Mouse (Mus musculus): ENCODE measurements around the gene Sgms1. TPM values are rescaled to one million over a fixed set of nuclear protein-coding genes. Genes with fewer than 3 reads are reported as not detected.

Gene Sgms1
- polyA plus RNA-seq (2012; rRNA removed): 14.2 and 16.0 TPM in 2 replicates

GRCm38 (mm10) chr19:32389001-32389871, at the start of gene Sgms1:
TSS of gene Sgms1 (minus strand) at chr19:32389714.

GRCm38 (mm10) chr19:32107771-32108306, 281.7 kb downstream of the Sgms1 start, which contains the start of gene Asah2:
TSS of gene Asah2 (minus strand) at chr19:32108211.

Other genes with a start within 250 kb of the Sgms1 start
- 2.4 and 5.4 TPM in 2 replicates for gene Rpl9-ps6, start 76.9 kb upstream of the Sgms1 start, polyA plus RNA-seq (2012; rRNA removed)
- gene Minpp1, start 96.1 kb upstream of the Sgms1 start, polyA plus RNA-seq (2012; rRNA removed): 93.4 and 101 TPM in 2 replicates
- 43.9 and 44.9 TPM in 2 replicates for gene Papss2, start 206.1 kb upstream of the Sgms1 start, polyA plus RNA-seq (2012; rRNA removed)

Measured in colon, adult 2 months (tissue).